Mouse (Mus musculus) Patski (cell line): ENCODE results near the gene Med17. TPM values are rescaled to one million over a fixed set of nuclear protein-coding genes. Genes with fewer than 3 reads are reported as not detected.

Experiments used
- ATAC-seq: fragments of 100-300 bp; one replicate; pipeline ENCODE4 v1.8.0; 2021
- CTCF ChIA-PET: fragments of 350-600 bp; sonication (Branson Sonifier 250); formaldehyde crosslinking; loops from one replicate; lab custom pipeline; 2022; ENCODE audit warnings: inconsistent platforms; lab: Charles Lee
- POLR2A ChIA-PET: fragments of 350-600 bp; sonication (Branson Sonifier 250); formaldehyde crosslinking; loops from one replicate; lab custom pipeline; 2022; ENCODE audit warnings: antibody characterized with exemption, inconsistent platforms; lab: Charles Lee
- DNase-seq: peaks from one replicate; pipeline ENCODE4 v3.0.0-alpha.2; 2011; ENCODE audit warnings: low read depth, low spot score
- H3K27me3 ChIP-seq: fragments of 371-371 bp; one replicate; pipeline ENCODE4 v1.5.1; 2021
- CTCF ChIP-seq: fragments of 100-300 bp; IDR thresholded peaks from one replicate; pipeline ENCODE4 v1.5.1; 2021
- in situ Hi-C: fragments of 300-500 bp; cut with MboI; formaldehyde crosslinking; loops from 3 replicates; pipeline ENCODE4 v1.11.1; 2018; ENCODE audit warnings: low pct_unique_long_range_greater_than_20kb, mixed read lengths
- polyA plus RNA-seq: library from polyadenylated mRNA; unstranded; gene quantifications from one replicate; pipeline ENCODE4 v1.2.3, GENCODE M21; 2021

The Med17 gene
- polyA plus RNA-seq, 1 experiment from 2014 or later, result 46.1 TPM

GRCm38 (mm10) chr9:15263487-15263886 lies 16.2 kb downstream of the Med17 start:
- in situ Hi-C loops, result no loop called here
- DNase-seq (no peak), ATAC-seq (no peak)
- ChIA-PET CTCF (interaction anchor here (1.0 kb wide), 2 partner anchors 16 to 23 kb away, joined by 3 read pairs; no protein-coding TSS in a partner anchor), POLR2A (no interaction called here)
- H3K27me3 ChIP-seq, result no peaks in the 10 kb centered on the region
- TF ChIP-seq CTCF, result no peak

GRCm38 (mm10) chr9:15261980-15262379 lies 17.8 kb downstream of the Med17 start:
- ATAC-seq (no peak), DNase-seq (no peak)
- ChIA-PET CTCF (no interaction called here), POLR2A (interaction anchor here (0.6 kb wide), 1 partner anchor 1640 kb away, joined by 3 read pairs; no protein-coding TSS in a partner anchor)
- no peaks in the 10 kb centered on the region for H3K27me3 ChIP-seq
- no peak for TF ChIP-seq CTCF
- in situ Hi-C loops, result no loop called here

- CTCF ChIA-PET, result interaction anchor here (1.3 kb wide), 1 partner anchor 44 kb away, joined by 3 read pairs; no protein-coding TSS in a partner anchor
- no peak for ATAC-seq
- in situ Hi-C loops, result no loop called here
Observed at GRCm38 (mm10) chr9:15256214-15256613, 23.5 kb downstream of the Med17 start.

GRCm38 (mm10) chr9:15254501-15254900 lies 25.2 kb downstream of the Med17 start:
- no peak for TF ChIP-seq CTCF
- no peak for DNase-seq
- no peaks in the 10 kb centered on the region for H3K27me3 ChIP-seq
- POLR2A ChIA-PET, result no interaction called here
- CTCF ChIA-PET, result no interaction called here
- in situ Hi-C loops, result no loop called here
- no peak for ATAC-seq

More at GRCm38 (mm10) chr9:15256214-15256613, 23.5 kb downstream of the Med17 start:
- H3K27me3 ChIP-seq, result no peaks in the 10 kb centered on the region
- TF ChIP-seq CTCF, result no peak
- DNase-seq, result no peak
- POLR2A ChIA-PET, result no interaction called here

GRCm38 (mm10) chr9:15252196-15252595 lies 27.5 kb downstream of the Med17 start:
- ATAC-seq (no peak), DNase-seq (no peak)
- POLR2A ChIA-PET, result no interaction called here
- CTCF ChIA-PET, result interaction anchor here (2.0 kb wide), 1 partner anchor 11 kb away, joined by 7 read pairs; no protein-coding TSS in a partner anchor
- in situ Hi-C loops, result no loop called here
- no peak for TF ChIP-seq CTCF
- H3K27me3 ChIP-seq, result no peaks in the 10 kb centered on the region

- in situ Hi-C loops, result no loop called here
- POLR2A ChIA-PET, result interaction anchor here (1.0 kb wide), 1 partner anchor 30 kb away, joined by 4 read pairs; the partner anchor contains the start of gene Med17
- ATAC-seq (no peak), DNase-seq (no peak)
- no peaks in the 10 kb centered on the region for H3K27me3 ChIP-seq
- TF ChIP-seq CTCF, result no peak
- CTCF ChIA-PET, result interaction anchor here (1.3 to 1.7 kb wide), 3 partner anchors 9 to 22 kb away, joined by 3 to 8 read pairs (median 5); no protein-coding TSS in a partner anchor
Observed at GRCm38 (mm10) chr9:15250376-15250775, 29.4 kb downstream of the Med17 start.

- H3K27me3 ChIP-seq, result no peaks in the 10 kb centered on the region
- in situ Hi-C loops, result loop anchor here (10.0 kb wide), 1 partner anchor 249 kb away; the partner anchor contains the start of gene Smco4
- DNase-seq (no peak), ATAC-seq (no peak)
- CTCF ChIA-PET, result interaction anchor here (1.2 kb wide), 1 partner anchor 8 kb away, joined by 4 read pairs; no protein-coding TSS in a partner anchor
- POLR2A ChIA-PET, result interaction anchor here (1.4 kb wide), 1 partner anchor 20 kb away, joined by 3 read pairs; no protein-coding TSS in a partner anchor
- TF ChIP-seq CTCF, result no peak
Observed at GRCm38 (mm10) chr9:15245319-15246075, 34.2 kb downstream of the Med17 start.

GRCm38 (mm10) chr9:15242130-15242529 lies 37.6 kb downstream of the Med17 start:
- H3K27me3 ChIP-seq, result no peaks in the 10 kb centered on the region
- DNase-seq (no peak), ATAC-seq (no peak)
- TF ChIP-seq CTCF, result no peak
- in situ Hi-C loops, result loop anchor here (10.0 kb wide), 1 partner anchor 253 kb away; the partner anchor contains the start of gene Smco4
- ChIA-PET POLR2A (no interaction called here), CTCF (interaction anchor here (1.1 to 2.7 kb wide), 6 partner anchors 8 to 43 kb away, joined by 3 to 8 read pairs (median 6); partner anchors contain the start of gene Med17)

- TF ChIP-seq CTCF, result peak; percentile 85
- in situ Hi-C loops, result loop anchor here (10.0 kb wide), 1 partner anchor 253 kb away; the partner anchor contains the start of gene Smco4
- ATAC-seq (peak; percentile 45), DNase-seq (no peak)
- ChIA-PET POLR2A (no interaction called here), CTCF (interaction anchor here (0.8 to 2.7 kb wide), 7 partner anchors 8 to 103 kb away, joined by 3 to 8 read pairs (median 4); partner anchors contain the start of gene Med17)
- H3K27me3 ChIP-seq, result no peaks in the 10 kb centered on the region
Observed at GRCm38 (mm10) chr9:15241596-15241939, 38.2 kb downstream of the Med17 start.

GRCm38 (mm10) chr9:15240863-15241595 lies 38.7 kb downstream of the Med17 start:
- DNase-seq (no peak), ATAC-seq (no peak)
- ChIA-PET CTCF (interaction anchor here (0.8 to 2.7 kb wide), 8 partner anchors 8 to 103 kb away, joined by 3 to 8 read pairs (median 4); partner anchors contain the start of gene Med17), POLR2A (no interaction called here)
- no peaks in the 10 kb centered on the region for H3K27me3 ChIP-seq
- no peak for TF ChIP-seq CTCF
- in situ Hi-C loops, result loop anchor here (10.0 kb wide), 1 partner anchor 254 kb away; the partner anchor contains the start of gene Smco4
